ENCODE assay signal across 8 mouse cellular contexts in genomic region chr1:195033941-195034340, GRCm38 (mm10). TPM values are rescaled to one million over a fixed set of nuclear protein-coding genes. Genes with fewer than 3 reads are reported as not detected.
DNase-seq lines count a peak whose midpoint lies in the region.

No protein-coding gene starts in this region.

- peak; percentile 39 for DNase-seq in embryo, embryonic 10.5 days (ENCODE audit: low spot score)
- DNase-seq in embryo, embryonic 10 days (ENCODE audit: low spot score): no peak
- peak; percentile 34 to 66 for DNase-seq in urinary bladder, postnatal 36 days (ENCODE audit: low spot score in 2 of 2)
- no peak for DNase-seq in urinary bladder, postnatal 25 days (ENCODE audit: low spot score)
- peak; percentile 71 for DNase-seq in heart, adult 8-10 months (ENCODE audit: low spot score)
- DNase-seq in left cerebral cortex, postnatal 36 days (ENCODE audit: low spot score in 2 of 2): peak; percentile 53 to 58
- peak; percentile 67 for DNase-seq in telencephalon, adult 2 months (ENCODE audit: low read depth, low spot score)
- DNase-seq in spleen, postnatal 14 days (ENCODE audit: low spot score in 2 of 2): no peak

- intact Hi-C loops in left cerebral cortex, postnatal 36 days (cut with DNase I): no loop called here

RNA-seq across cellular contexts. Expression of gene Cd46, which starts 58.1 kb away (rescaled TPM):
- 1 to 10 TPM in 3 of 4 experiments, under 1 TPM in 1; 0.46 to 1.3 (median 1.0) TPM for total RNA-seq in heart, adult 8-10 months (2022)
- total RNA-seq in left cerebral cortex, postnatal 36 days (2021): 1 to 10 TPM; 3.5 to 6.0 TPM

Comparison
In these comparisons a context has a peak if more than half of its experiments do, and no peak if none do; other contexts are left out.
1. DNase-seq: peak in embryo, embryonic 10.5 days (single experiment), urinary bladder, postnatal 36 days (2 of 2), heart, adult 8-10 months (single experiment), left cerebral cortex, postnatal 36 days (2 of 2) and telencephalon, adult 2 months (single experiment); none in embryo, embryonic 10 days (single experiment), urinary bladder, postnatal 25 days (single experiment) and spleen, postnatal 14 days (0 of 2).